Mouse (Mus musculus) brown adipose tissue, adult 24 weeks (tissue): Measurements from ENCODE around the gene Uba3. TPM values are rescaled to one million over a fixed set of nuclear protein-coding genes. Genes with fewer than 3 reads are reported as not detected.

Experiments
- H3K27ac ChIP-seq: fragments of 200-500 bp; replicated peaks from 2 replicates; pipeline ENCODE4 v1.5.1; 2012; ENCODE audit warnings: low read depth, mild to moderate bottlenecking, low read length
- H3K4me1 ChIP-seq: fragments of 200-500 bp; 2 replicates; pipeline ENCODE4 v1.6.1; 2012; ENCODE audit warnings: low read length, mixed read lengths; ENCODE audit not compliant: control insufficient read depth, insufficient read depth, insufficient read length
- H3K4me3 ChIP-seq: fragments of 200-500 bp; 2 replicates; pipeline ENCODE4 v1.5.1; 2012; ENCODE audit warnings: low read depth, mild to moderate bottlenecking, low read length, moderate library complexity; ENCODE audit not compliant: insufficient read depth
- polyA plus RNA-seq: library from polyadenylated mRNA; stranded (reverse); fragments of >200 nt; gene quantifications from 2 replicates; pipeline ENCODE4 v1.2.4, GENCODE M21; 2012; ENCODE audit not compliant: missing spikeins, insufficient read depth, insufficient read length

Uba3 gene
- polyA plus RNA-seq: 79.5 and 89.8 TPM in 2 replicates

GRCm38 (mm10) chr6:97205439-97205885, at the start of gene Uba3:
Gene Uba3, minus strand, starts transcription at chr6:97205647.
- H3K27ac ChIP-seq: peak within 1 kb of the TSS; percentile 75
- peaks cover 8% of the 10 kb centered on the region; the same call in 1 of the 2 replicates for H3K4me1 ChIP-seq
- H3K4me3 ChIP-seq: peak within 1 kb of the TSS; percentile 86

- 0 out of 2 replicates have a peak within 1 kb of the TSS, but pooled peaks have one; percentile 11 for H3K4me3 ChIP-seq
- H3K27ac ChIP-seq: peak within 1 kb of the TSS; percentile 71
- H3K4me1 ChIP-seq: no peaks in the 10 kb centered on the region
These were observed 47.3 kb upstream of the Uba3 start, which contains the start of gene Lmod3 for GRCm38 (mm10) chr6:97252711-97253221. Gene Lmod3, minus strand, starts transcription at chr6:97252759.

- Histone ChIP-seq H3K4me1 (no peaks in the 10 kb centered on the region), H3K4me3 (no peak overlapping the region), H3K27ac (peak overlapping the region; percentile 71)
These were observed 46.6 kb upstream of the Uba3 start for GRCm38 (mm10) chr6:97252086-97252485.

- Histone ChIP-seq H3K4me1 (no peaks in the 10 kb centered on the region), H3K27ac (no peak overlapping the region), H3K4me3 (no peak overlapping the region)
These were observed 45.5 kb upstream of the Uba3 start for GRCm38 (mm10) chr6:97250966-97251365.

GRCm38 (mm10) chr6:97245200-97245599, 39.8 kb upstream of the Uba3 start:
- Histone ChIP-seq H3K4me3 (no peak overlapping the region), H3K27ac (no peak overlapping the region), H3K4me1 (no peaks in the 10 kb centered on the region)

GRCm38 (mm10) chr6:97242522-97242921, 37.1 kb upstream of the Uba3 start:
- H3K4me3 ChIP-seq: no peak overlapping the region
- H3K27ac ChIP-seq: no peak overlapping the region
- no peaks in the 10 kb centered on the region for H3K4me1 ChIP-seq

GRCm38 (mm10) chr6:97240092-97240491, 34.6 kb upstream of the Uba3 start:
- Histone ChIP-seq H3K4me3 (no peak overlapping the region), H3K27ac (no peak overlapping the region)

GRCm38 (mm10) chr6:97239360-97239759, 33.9 kb upstream of the Uba3 start:
- Histone ChIP-seq H3K4me3 (no peak overlapping the region), H3K27ac (no peak overlapping the region), H3K4me1 (no peaks in the 10 kb centered on the region)

More at GRCm38 (mm10) chr6:97240092-97240491, 34.6 kb upstream of the Uba3 start:
- no peaks in the 10 kb centered on the region for H3K4me1 ChIP-seq

- H3K27ac ChIP-seq: no peak overlapping the region
- no peak overlapping the region for H3K4me3 ChIP-seq
- H3K4me1 ChIP-seq: no peaks in the 10 kb centered on the region
These were observed 30.6 kb upstream of the Uba3 start for GRCm38 (mm10) chr6:97236088-97236487.

GRCm38 (mm10) chr6:97234911-97235668, 29.6 kb upstream of the Uba3 start:
- no peak overlapping the region for H3K4me3 ChIP-seq
- H3K4me1 ChIP-seq: no peaks in the 10 kb centered on the region
- H3K27ac ChIP-seq: no peak overlapping the region

GRCm38 (mm10) chr6:97227067-97227847, 21.8 kb upstream of the Uba3 start:
- Histone ChIP-seq H3K4me1 (peaks cover 4% of the 10 kb centered on the region), H3K4me3 (no peak overlapping the region), H3K27ac (no peak overlapping the region)

GRCm38 (mm10) chr6:97226083-97226491, 20.6 kb upstream of the Uba3 start:
- Histone ChIP-seq H3K27ac (no peak overlapping the region), H3K4me1 (peaks cover 9% of the 10 kb centered on the region), H3K4me3 (no peak overlapping the region)

- peaks cover 9% of the 10 kb centered on the region for H3K4me1 ChIP-seq
- no peak overlapping the region for H3K4me3 ChIP-seq
- H3K27ac ChIP-seq: no peak overlapping the region
These were observed 19.1 kb upstream of the Uba3 start for GRCm38 (mm10) chr6:97224505-97224904.

- H3K27ac ChIP-seq: no peak overlapping the region
- H3K4me1 ChIP-seq: peaks cover 9% of the 10 kb centered on the region
- H3K4me3 ChIP-seq: no peak overlapping the region
These were observed 18.1 kb upstream of the Uba3 start for GRCm38 (mm10) chr6:97223566-97223965.

GRCm38 (mm10) chr6:97222931-97223467, 17.6 kb upstream of the Uba3 start:
- Histone ChIP-seq H3K4me1 (peaks cover 9% of the 10 kb centered on the region), H3K4me3 (no peak overlapping the region), H3K27ac (no peak overlapping the region; the same call in 1 of the 2 replicates)
